ENCODE assay signal across 9 mouse cellular contexts in genomic region chr6:91259440-91260120, GRCm38 (mm10). TPM values are rescaled to one million over a fixed set of nuclear protein-coding genes. Genes with fewer than 3 reads are reported as not detected.
A peak's percentile ranks its signal among the peaks of the same experiment; 100 is the strongest.
DNase-seq lines count a peak whose midpoint lies in the region; ATAC-seq and TF ChIP-seq lines count a peak whose summit lies in the region.
"Had no signal": no experiment of that assay in that cellular context is flagged by ENCODE, and none has a peak within 500 bp of the region (broad histone marks: within the 10 kb centered on the region; RNA-seq: fewer than 3 reads in every experiment).

No protein-coding gene starts in this region.

- H3K27ac ChIP-seq in left cerebral cortex, adult 2 months: peak overlapping the region; percentile 53

- ATAC-seq in megakaryocyte-erythroid progenitor cell, adult 5-6 weeks (replicated peaks; ENCODE audit: low FRiP score, low TSS enrichment, poor library complexity, severe bottlenecking): no peak

- intact Hi-C loops in left cerebral cortex, postnatal 4 days (cut with DNase I): no loop called here
- intact Hi-C loops in left cerebral cortex, adult 2 months (cut with DNase I): loop anchor here (2.0 kb wide), 1 partner anchor 15 kb away; no protein-coding TSS in a partner anchor

- no peak for TF ChIP-seq CTCF in left cerebral cortex, adult 2 months (IDR thresholded peaks at IDR 0.05)

- H3K4me3 ChIP-seq in left cerebral cortex, adult 2 months: no peak overlapping the region

- peak; percentile 60 for DNase-seq in left cerebral cortex, adult 11 months (ENCODE audit: low spot score)
- no peak for DNase-seq in left cerebral cortex, postnatal 4 days
- peak; percentile 67 for DNase-seq in adrenal gland, postnatal 10 days
- DNase-seq in left cerebral cortex, adult 2 months (ENCODE audit: extremely low spot score in 1 of 2, low spot score in 2 of 2): peak; percentile 42 to 69
- DNase-seq in thymus, postnatal 25 days: peak; percentile 29
- DNase-seq in liver: no peak
- DNase-seq: cerebellum, adult 18-20 months; midbrain, embryonic 14.5 days had no signal

RNA-seq across cellular contexts. Expression of gene Fbln2, which starts 47.3 kb away (rescaled TPM):
- total RNA-seq in left cerebral cortex, postnatal 4 days (2021): 10 to 100 TPM; 15.3 to 17.5 TPM
- total RNA-seq in adrenal gland, postnatal 10 days (2021): 10 to 100 TPM; 59.6 to 62.1 TPM
- total RNA-seq in left cerebral cortex, adult 2 months (2021): 1 to 10 TPM; 5.7 to 8.0 TPM
- total RNA-seq in megakaryocyte-erythroid progenitor cell, adult 5-6 weeks (2014; fragmentation: Nextera tagmentation): not detected in 2 replicates
- total RNA-seq in megakaryocyte-erythroid progenitor cell, adult 5-6 weeks (2017): not detected in 2 replicates

Comparison
In these comparisons a context has a peak if more than half of its experiments do, and no peak if none do; other contexts are left out.
1. DNase-seq: peak in left cerebral cortex, adult 11 months (single experiment), adrenal gland, postnatal 10 days (single experiment), left cerebral cortex, adult 2 months (2 of 2) and thymus, postnatal 25 days (single experiment); none in left cerebral cortex, postnatal 4 days (single experiment) and liver (single experiment).
2. RNA of gene Fbln2, which starts 47.3 kb away (total RNA-seq): 59.6 to 62.1 TPM in adrenal gland, postnatal 10 days, 15.3 to 17.5 TPM in left cerebral cortex, postnatal 4 days and 5.7 to 8.0 TPM in left cerebral cortex, adult 2 months; not detected in megakaryocyte-erythroid progenitor cell, adult 5-6 weeks; every median in the first group is over 4 times any median in the second.